Mouse (Mus musculus) embryonic facial prominence, embryonic 15.5 days (tissue): ENCODE results near the gene Hook2. TPM values are rescaled to one million over a fixed set of nuclear protein-coding genes. Genes with fewer than 3 reads are reported as not detected.

Source experiments
- ATAC-seq: fragments of 200-750 bp; cut with Nextera tagmentation; 2 replicates; pipeline ENCODE4 v1.8.0; 2017; ENCODE audit warnings: low read depth, moderate TSS enrichment; ENCODE audit not compliant: insufficient number of reproducible peaks, low FRiP score, low TSS enrichment
- H3K27ac ChIP-seq: fragments of 300-500 bp; sonication (generic); replicated peaks from 2 replicates; pipeline ENCODE4 v1.5.1; 2015; ENCODE audit warnings: mild to moderate bottlenecking, inconsistent platforms
- H3K27me3 ChIP-seq: fragments of 300-500 bp; sonication (generic); 2 replicates; pipeline ENCODE4 v1.6.1; 2015; ENCODE audit warnings: inconsistent platforms
- H3K36me3 ChIP-seq: fragments of 300-500 bp; sonication (generic); 2 replicates; pipeline ENCODE4 v1.6.1; 2015; ENCODE audit warnings: mild to moderate bottlenecking, inconsistent platforms
- H3K4me1 ChIP-seq: fragments of 300-500 bp; sonication (generic); 2 replicates; pipeline ENCODE4 v1.6.1; 2015; ENCODE audit warnings: inconsistent platforms
- H3K4me2 ChIP-seq: fragments of 300-500 bp; sonication (generic); replicated peaks from 2 replicates; pipeline ENCODE4 v1.6.1; 2015; ENCODE audit warnings: mild to moderate bottlenecking, inconsistent platforms
- H3K4me3 ChIP-seq: fragments of 300-500 bp; sonication (generic); replicated peaks from 2 replicates; pipeline ENCODE4 v1.5.1; 2015; ENCODE audit warnings: mild to moderate bottlenecking, inconsistent platforms
- H3K9ac ChIP-seq: fragments of 300-500 bp; sonication (generic); 2 replicates; pipeline ENCODE4 v1.6.1; 2015; ENCODE audit warnings: inconsistent platforms
- H3K9me3 ChIP-seq: fragments of 300-500 bp; sonication (generic); replicated peaks from 2 replicates; pipeline ENCODE4 v1.6.1; 2016; ENCODE audit warnings: inconsistent platforms
- WGBS: fragments of 180-500 bp; shearing (Covaris S2); methylation state at CpG from one replicate; pipeline ENCODE4 v1.1.7; 2015; 5-methylcytosine and 5-hydroxymethylcytosine counted together
- polyA plus RNA-seq: library from polyadenylated mRNA; unstranded; fragments of >200 nt; fragmentation: Nextera tagmentation; extraction: Ambion mirVana; gene quantifications from 2 replicates; pipeline ENCODE4 v1.2.1, GENCODE M21; 2015

Gene Hook2
- polyA plus RNA-seq, 1 experiment from 2014 or later = 30.6 TPM

GRCm38 (mm10) chr8:85021514-85022055 lies 31.2 kb downstream of the Hook2 start:
- Histone ChIP-seq H3K9ac (no peak overlapping the region), H3K27ac (no peak overlapping the region), H3K4me1 (peaks cover 21% of the 10 kb centered on the region), H3K9me3 (no peaks in the 10 kb centered on the region), H3K4me2 (no peak overlapping the region), H3K36me3 (peaks cover 59% of the 10 kb centered on the region), H3K4me3 (no peak overlapping the region), H3K27me3 (no peaks in the 10 kb centered on the region)
- 94% methylated on average over 3 of the region's 3 CpGs for WGBS
- no peak for ATAC-seq

DNA sequence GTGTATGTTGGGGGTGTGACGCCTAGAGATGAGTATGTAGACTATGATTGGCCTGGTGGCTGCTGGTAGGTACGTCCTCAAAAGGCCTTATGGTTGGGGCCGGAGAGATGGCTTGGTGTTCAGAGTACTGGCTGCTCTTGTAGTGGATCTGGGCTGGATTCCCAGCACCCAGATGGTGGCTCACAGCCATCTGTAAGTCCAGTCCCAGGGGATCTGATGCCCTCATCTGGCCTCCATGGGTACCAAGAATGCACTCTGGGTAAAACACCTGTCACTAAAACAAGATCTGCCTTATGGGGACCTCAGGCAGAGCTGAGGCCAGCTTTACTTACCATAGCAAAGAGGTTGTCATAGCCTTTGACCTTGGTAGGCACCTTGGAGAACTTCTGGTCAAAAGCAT lies 33.4 kb downstream of the Hook2 start:
- no peak for ATAC-seq
- peak overlapping the region; percentile 88; the same call in 1 of the 2 replicates for H3K4me2 ChIP-seq
- 91% methylated on average over 3 of the region's 3 CpGs for WGBS
- H3K4me1 ChIP-seq = peaks cover 30% of the 10 kb centered on the region
- H3K4me3 ChIP-seq = peak overlapping the region; percentile 98
- H3K9me3 ChIP-seq = no peaks in the 10 kb centered on the region
- H3K36me3 ChIP-seq = peaks cover 42% of the 10 kb centered on the region
- H3K9ac ChIP-seq = no peak overlapping the region
- no peaks in the 10 kb centered on the region for H3K27me3 ChIP-seq
- H3K27ac ChIP-seq = no peak overlapping the region

DNA sequence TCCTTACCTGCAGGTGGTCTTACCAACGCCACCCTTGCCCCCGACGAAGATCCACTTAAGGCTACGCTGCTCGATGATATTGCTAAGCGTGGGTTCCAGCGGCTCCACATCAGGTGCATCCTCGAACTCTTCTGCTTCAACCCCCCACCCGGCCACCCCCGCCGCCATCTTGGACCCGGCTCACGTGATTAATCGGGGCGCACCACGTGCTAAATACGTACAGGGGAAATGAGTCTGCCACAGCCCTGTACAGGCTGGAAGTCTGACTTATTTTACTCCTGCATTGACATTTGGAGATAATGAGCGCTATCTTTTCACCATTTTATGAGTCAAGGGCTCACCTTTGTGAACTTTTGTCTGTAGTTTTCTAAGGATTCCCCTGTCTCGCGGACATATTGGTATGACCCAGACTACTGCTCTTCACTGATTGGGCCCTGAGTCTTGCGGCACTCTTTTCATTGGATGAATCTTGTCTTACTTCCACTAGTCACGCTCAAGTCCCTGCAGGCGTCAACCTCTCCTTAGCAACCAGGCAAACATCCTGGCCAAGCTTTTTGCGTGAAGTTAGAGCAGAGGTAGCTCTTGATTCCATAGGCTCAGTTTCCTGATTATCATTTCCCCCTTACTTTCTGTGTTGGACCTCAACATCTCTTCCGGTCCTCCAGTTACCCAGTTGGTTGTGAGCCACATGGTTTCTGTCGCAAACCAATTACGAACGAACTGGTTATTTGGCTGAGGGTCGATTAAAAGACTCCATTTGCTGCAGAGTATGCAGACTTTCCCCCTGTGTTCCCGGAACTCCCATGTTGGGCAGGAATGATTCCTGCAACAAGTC lies 34.9 kb downstream of the Hook2 start, which contains the start of gene Asna1:
Gene Asna1 (minus strand): TSS at position 184 of the 835 bp plus-strand sequence.
- peak within 1 kb of the TSS; percentile 75 for H3K9ac ChIP-seq
- H3K4me3 ChIP-seq = peak within 1 kb of the TSS; percentile 98
- peak within 1 kb of the TSS; percentile 88 for H3K4me2 ChIP-seq
- no peaks in the 10 kb centered on the region for H3K9me3 ChIP-seq
- peak; percentile 90 for ATAC-seq
- peak within 1 kb of the TSS; percentile 92 for H3K27ac ChIP-seq
- peaks cover 36% of the 10 kb centered on the region for H3K4me1 ChIP-seq
- no peaks in the 10 kb centered on the region for H3K27me3 ChIP-seq
- peaks cover 44% of the 10 kb centered on the region for H3K36me3 ChIP-seq
- 4% methylated on average over 30 of the region's 30 CpGs for WGBS

GRCm38 (mm10) chr8:85026670-85027515 lies 36.5 kb downstream of the Hook2 start, which contains the start of gene Trir:
Trir (plus strand) TSS chr8:85026823.
- H3K4me1 ChIP-seq = peaks cover 36% of the 10 kb centered on the region
- ATAC-seq = peak; percentile 86
- peak within 1 kb of the TSS; percentile 98 for H3K4me3 ChIP-seq
- no peaks in the 10 kb centered on the region for H3K9me3 ChIP-seq
- H3K27me3 ChIP-seq = no peaks in the 10 kb centered on the region
- H3K36me3 ChIP-seq = peaks cover 46% of the 10 kb centered on the region
- peak within 1 kb of the TSS; percentile 100 for H3K9ac ChIP-seq
- under 1% methylated on average over 73 of the region's 75 CpGs for WGBS
- H3K27ac ChIP-seq = peak within 1 kb of the TSS; percentile 92
- peak within 1 kb of the TSS; percentile 88 for H3K4me2 ChIP-seq

- H3K4me3 ChIP-seq = peak overlapping the region; percentile 98
- peaks cover 36% of the 10 kb centered on the region for H3K4me1 ChIP-seq
- H3K9ac ChIP-seq = peak overlapping the region; percentile 100
- under 1% methylated on average over 13 of the region's 13 CpGs for WGBS
- peak overlapping the region; percentile 88 for H3K4me2 ChIP-seq
- H3K27ac ChIP-seq = peak overlapping the region; percentile 92
- no peaks in the 10 kb centered on the region for H3K9me3 ChIP-seq
- peaks cover 46% of the 10 kb centered on the region for H3K36me3 ChIP-seq
- H3K27me3 ChIP-seq = no peaks in the 10 kb centered on the region
- no peak for ATAC-seq
Observed at GRCm38 (mm10) chr8:85027516-85027855, 37.1 kb downstream of the Hook2 start.

- peaks cover 48% of the 10 kb centered on the region for H3K36me3 ChIP-seq
Observed at GRCm38 (mm10) chr8:85027922-85028321, 37.5 kb downstream of the Hook2 start.

GRCm38 (mm10) chr8:85029271-85029670 lies 38.9 kb downstream of the Hook2 start:
- Histone ChIP-seq H3K27ac (no peak overlapping the region), H3K27me3 (no peaks in the 10 kb centered on the region), H3K36me3 (peaks cover 46% of the 10 kb centered on the region), H3K4me1 (peaks cover 31% of the 10 kb centered on the region), H3K4me3 (peak overlapping the region; percentile 98; the same call in 1 of the 2 replicates), H3K9ac (no peak overlapping the region), H3K9me3 (no peaks in the 10 kb centered on the region), H3K4me2 (no peak overlapping the region)
- 85% methylated on average over 14 of the region's 14 CpGs for WGBS
- ATAC-seq = no peak

More at GRCm38 (mm10) chr8:85027922-85028321, 37.5 kb downstream of the Hook2 start:
- no peak overlapping the region for H3K27ac ChIP-seq
- no peak for ATAC-seq
- H3K9me3 ChIP-seq = no peaks in the 10 kb centered on the region
- peak overlapping the region; percentile 88 for H3K4me2 ChIP-seq
- peaks cover 36% of the 10 kb centered on the region for H3K4me1 ChIP-seq
- 19% methylated on average over 2 of the region's 2 CpGs for WGBS
- no peaks in the 10 kb centered on the region for H3K27me3 ChIP-seq
- H3K9ac ChIP-seq = peak overlapping the region; percentile 100
- H3K4me3 ChIP-seq = peak overlapping the region; percentile 98

- H3K36me3 ChIP-seq = peaks cover 46% of the 10 kb centered on the region
- no peak for ATAC-seq
- WGBS = 80% methylated on average over 4 of the region's 4 CpGs
Observed at GRCm38 (mm10) chr8:85032622-85033311, 42.4 kb downstream of the Hook2 start.

GRCm38 (mm10) chr8:85033867-85034266 lies 43.5 kb downstream of the Hook2 start:
- H3K36me3 ChIP-seq = peaks cover 46% of the 10 kb centered on the region
- H3K4me2 ChIP-seq = no peak overlapping the region
- H3K9ac ChIP-seq = no peak overlapping the region
- peaks cover 27% of the 10 kb centered on the region for H3K4me1 ChIP-seq
- no peak for ATAC-seq
- WGBS = 52% methylated on average over 1 of the region's 1 CpGs
- H3K27ac ChIP-seq = 0 out of 2 replicates have a peak overlapping the region, but pooled peaks have one; percentile 28
- H3K4me3 ChIP-seq = no peak overlapping the region
- no peaks in the 10 kb centered on the region for H3K27me3 ChIP-seq
- no peaks in the 10 kb centered on the region for H3K9me3 ChIP-seq

More at GRCm38 (mm10) chr8:85032622-85033311, 42.4 kb downstream of the Hook2 start:
- Histone ChIP-seq H3K9ac (no peak overlapping the region), H3K9me3 (no peaks in the 10 kb centered on the region), H3K4me1 (peaks cover 29% of the 10 kb centered on the region), H3K27ac (no peak overlapping the region), H3K27me3 (no peaks in the 10 kb centered on the region), H3K4me2 (no peak overlapping the region), H3K4me3 (no peak overlapping the region)

DNA sequence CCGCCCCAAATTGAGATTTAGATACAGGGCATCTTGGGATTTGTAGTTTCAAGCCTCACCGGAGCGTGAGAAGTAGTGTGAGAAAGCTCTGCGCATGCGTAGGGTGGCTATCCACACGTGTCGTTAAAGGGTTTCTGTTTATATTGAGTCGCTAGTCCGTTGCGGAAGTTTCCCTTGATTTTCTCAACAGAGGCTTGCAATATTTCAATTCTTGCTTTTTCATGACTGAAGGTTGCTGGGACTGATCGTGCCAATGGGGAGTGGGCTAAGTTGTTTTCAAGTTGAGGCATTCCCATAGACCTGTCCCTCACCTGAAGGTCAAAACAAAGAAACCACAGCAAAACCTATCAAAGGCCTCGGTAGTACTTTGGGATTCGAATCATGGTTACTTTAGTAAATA lies 44.4 kb downstream of the Hook2 start:
- Histone ChIP-seq H3K4me2 (peak overlapping the region; percentile 87), H3K4me3 (peak overlapping the region; percentile 82), H3K36me3 (peaks cover 39% of the 10 kb centered on the region), H3K9me3 (no peaks in the 10 kb centered on the region), H3K4me1 (peaks cover 26% of the 10 kb centered on the region), H3K27ac (peak overlapping the region; percentile 100), H3K27me3 (no peaks in the 10 kb centered on the region), H3K9ac (0 out of 2 replicates have a peak overlapping the region, but pooled peaks have one; percentile 66)
- no peak for ATAC-seq
- 3% methylated on average over 13 of the region's 13 CpGs for WGBS
